Mouse (Mus musculus) G1E (cell line): Measurements from ENCODE around the gene Fig4.

Experiments used
- CTCF ChIP-seq: IDR thresholded peaks from 2 replicates; pipeline ENCODE4 v1.5.1; 2012; ENCODE audit warnings: low read depth, low read length, inconsistent platforms, mixed read lengths
- GATA1 ChIP-seq: IDR thresholded peaks from 2 replicates; pipeline ENCODE4 v1.6.1; 2012; ENCODE audit warnings: borderline replicate concordance, low read length, inconsistent platforms, mixed read lengths
- POLR2AphosphoS5 ChIP-seq: IDR thresholded peaks from 2 replicates; pipeline ENCODE4 v1.6.1; 2012; ENCODE audit warnings: low read depth, low read length, inconsistent platforms; ENCODE audit not compliant: insufficient replicate concordance
- TAL1 ChIP-seq: conservative IDR thresholded peaks from 2 replicates; pipeline ENCODE4 v1.6.1; 2012; ENCODE audit warnings: low read depth, low read length, inconsistent platforms, mixed read lengths

GRCm38 (mm10) chr10:41221204-41221603, 81.9 kb downstream of the Fig4 start:
- TF ChIP-seq CTCF (no peak), POLR2AphosphoS5 (no peak), GATA1 (no peak), TAL1 (no peak)
